Mouse (Mus musculus) spleen, adult 2 months (tissue): Measurements from ENCODE around the gene Cyp2w1. TPM values are rescaled to one million over a fixed set of nuclear protein-coding genes. Genes with fewer than 3 reads are reported as not detected.

Source experiments
- DNase-seq, 2 experiments: peaks; one replicate each; pipeline versions ENCODE4 v3.0.0 to v3.0.0-alpha.2; 2012 to 2021; ENCODE audit warnings: low spot score in 2 of 2, low read depth in 1 of 2
- H3K27ac ChIP-seq: fragments of 200-500 bp; 2 replicates; pipeline ENCODE4 v1.5.1; 2012; ENCODE audit warnings: low read length, inconsistent platforms; ENCODE audit not compliant: insufficient read depth
- H3K27me3 ChIP-seq: fragments of 200-500 bp; 2 replicates; pipeline ENCODE4 v1.6.1; 2012; ENCODE audit warnings: mild to moderate bottlenecking, moderate library complexity, low read length, inconsistent platforms; ENCODE audit not compliant: control insufficient read depth, insufficient read depth
- H3K36me3 ChIP-seq: fragments of 200-500 bp; 2 replicates; pipeline ENCODE4 v1.6.1; 2012; ENCODE audit warnings: mild to moderate bottlenecking, low read length, inconsistent platforms; ENCODE audit not compliant: control insufficient read depth, insufficient read depth
- H3K4me1 ChIP-seq: fragments of 200-500 bp; 2 replicates; pipeline ENCODE4 v1.6.1; 2011; ENCODE audit warnings: inconsistent platforms; ENCODE audit not compliant: control insufficient read depth, insufficient read depth, insufficient read length
- H3K4me3 ChIP-seq: fragments of 200-500 bp; 2 replicates; pipeline ENCODE4 v1.5.1; 2011; ENCODE audit warnings: mild to moderate bottlenecking, inconsistent platforms; ENCODE audit not compliant: insufficient read depth, insufficient read length; ENCODE audit errors: extremely low read depth
- CTCF ChIP-seq: fragments of 200-500 bp; IDR thresholded peaks from 2 replicates; pipeline ENCODE4 v1.5.1; 2011; ENCODE audit warnings: mild to moderate bottlenecking, inconsistent platforms; ENCODE audit not compliant: insufficient read depth, insufficient read length, insufficient replicate concordance; ENCODE audit errors: extremely low read depth
- POLR2A ChIP-seq: fragments of 200-500 bp; IDR thresholded peaks from 2 replicates; pipeline ENCODE4 v1.6.1; 2011; ENCODE audit warnings: low read depth, low read length, inconsistent platforms
- WGBS: fragments of 180-500 bp; shearing (Covaris S2); methylation state at CpG from one replicate; pipeline ENCODE4 v1.1.7; 2018; 5-methylcytosine and 5-hydroxymethylcytosine counted together
- polyA plus RNA-seq: library from polyadenylated mRNA; depleted of rRNA; stranded (reverse); fragments of >200 nt; gene quantifications from 2 replicates; pipeline ENCODE4 v1.2.3, GENCODE M21; 2012

The Cyp2w1 gene
- polyA plus RNA-seq, 1 experiment, result not detected

DNA sequence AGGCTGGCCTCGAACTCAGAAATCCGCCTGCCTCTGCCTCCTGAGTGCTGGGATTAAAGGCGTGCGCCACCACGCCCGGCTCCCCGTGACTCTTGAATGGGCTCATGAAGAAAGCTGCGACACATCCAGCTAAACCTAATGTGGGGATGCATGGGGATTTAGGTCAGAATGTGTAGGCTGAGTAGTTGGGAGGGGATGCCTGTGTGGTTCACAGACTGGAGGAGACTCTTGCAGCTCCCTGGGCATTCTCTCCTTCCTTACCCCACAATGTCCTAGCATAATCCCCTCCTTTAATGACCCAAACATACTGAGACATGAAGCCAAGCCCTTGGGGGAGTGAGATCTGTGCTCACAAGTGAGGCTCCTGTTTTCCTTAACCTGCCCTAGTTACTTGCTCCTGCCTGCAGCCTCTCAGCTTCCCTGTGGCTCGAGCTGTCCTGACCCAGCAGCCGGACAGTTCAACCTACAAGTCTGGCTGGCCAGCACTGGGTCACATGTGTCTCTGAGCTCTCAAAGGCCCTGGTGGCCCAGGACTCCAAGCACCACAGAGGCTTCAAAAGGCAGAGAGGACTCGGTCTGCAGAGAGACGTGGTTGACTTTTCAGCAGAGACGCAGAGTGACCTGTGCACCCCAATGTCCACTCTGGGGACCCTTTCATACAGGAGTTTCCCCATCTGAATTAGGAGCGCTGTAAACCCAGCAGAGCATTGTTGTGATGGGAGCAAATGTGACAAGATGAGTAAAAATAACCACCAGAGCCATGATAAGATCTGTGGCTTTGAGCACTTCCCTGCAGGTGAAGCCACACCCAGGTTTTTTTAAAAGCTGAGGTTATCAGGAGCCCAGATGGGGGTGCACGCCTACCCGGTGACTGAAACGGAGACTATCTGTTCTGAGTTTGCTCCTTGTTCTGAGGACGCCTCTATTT lies 29.4 kb downstream of the Cyp2w1 start:
- Histone ChIP-seq H3K4me1 (peaks cover 40% of the 10 kb centered on the region; the same call in 1 of the 2 replicates), H3K36me3 (peaks cover 3% of the 10 kb centered on the region; the same call in 1 of the 2 replicates), H3K27ac (peak overlapping the region; percentile 84), H3K27me3 (no peaks in the 10 kb centered on the region), H3K4me3 (peak overlapping the region; percentile 58)
- TF ChIP-seq CTCF (no peak), POLR2A (peak; percentile 27)
- DNase-seq, result peak; percentile 58 to 72
- WGBS, result 28% methylated on average over 18 of the region's 18 CpGs

DNA sequence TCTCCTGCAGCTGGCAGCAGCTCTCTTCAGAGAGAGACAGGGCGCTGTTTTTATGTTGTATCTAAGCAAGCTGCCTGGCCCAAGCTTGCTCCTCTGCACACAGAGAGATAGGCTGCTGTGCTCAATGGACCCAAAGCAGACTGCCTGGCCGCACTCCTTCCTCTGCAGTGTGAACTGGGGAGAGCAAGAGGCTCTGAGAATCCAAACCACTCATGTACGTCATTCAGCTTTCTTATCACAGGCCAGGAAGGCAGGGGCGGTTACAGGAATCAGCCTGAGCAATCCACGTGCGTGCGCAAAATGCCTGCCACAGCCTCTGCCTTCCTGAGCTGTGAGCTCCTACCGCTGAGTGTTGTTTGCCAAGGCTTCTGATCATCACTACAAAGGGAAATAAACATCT lies 30.3 kb downstream of the Cyp2w1 start:
- WGBS, result 8% methylated on average over 8 of the region's 8 CpGs
- H3K36me3 ChIP-seq, result peaks cover 3% of the 10 kb centered on the region; the same call in 1 of the 2 replicates
- H3K4me1 ChIP-seq, result peaks cover 38% of the 10 kb centered on the region; the same call in 1 of the 2 replicates

DNA sequence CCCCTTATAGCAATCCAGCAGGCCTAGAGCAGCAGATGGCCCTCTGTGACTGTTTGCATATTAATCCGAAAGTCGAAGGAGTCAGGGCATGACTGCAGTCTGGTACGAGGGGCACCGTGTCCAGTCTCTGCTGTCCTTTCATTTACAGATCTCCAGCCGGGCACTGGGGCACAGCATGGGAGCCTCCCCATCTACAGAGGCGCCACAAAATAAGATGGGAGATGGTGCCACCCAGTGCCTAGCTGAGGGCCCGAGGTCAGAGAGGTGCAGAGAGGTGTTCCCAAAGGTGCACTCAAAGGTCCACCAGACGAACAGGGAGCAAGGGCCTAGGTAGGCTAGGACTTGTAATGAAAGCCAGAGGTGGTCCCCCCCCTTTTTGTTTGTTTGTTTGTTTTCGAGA lies 30.8 kb downstream of the Cyp2w1 start:
- peak overlapping the region; percentile 6; the same call in 1 of the 2 replicates for H3K4me3 ChIP-seq
- H3K27ac ChIP-seq, result peak overlapping the region; percentile 84
- TF ChIP-seq CTCF (no peak), POLR2A (no peak)
- H3K36me3 ChIP-seq, result peaks cover 5% of the 10 kb centered on the region; the same call in 1 of the 2 replicates
- no peak for DNase-seq
- H3K27me3 ChIP-seq, result no peaks in the 10 kb centered on the region
- WGBS, result 55% methylated on average over 9 of the region's 9 CpGs
- peaks cover 38% of the 10 kb centered on the region; the same call in 1 of the 2 replicates for H3K4me1 ChIP-seq

More for the DNA sequence above, 30.3 kb downstream of the Cyp2w1 start:
- TF ChIP-seq POLR2A, result peak; percentile 45; the same call in 1 of the 2 replicates
- no peak for TF ChIP-seq CTCF
- Histone ChIP-seq H3K4me3 (peak overlapping the region; percentile 58; the same call in 1 of the 2 replicates), H3K27ac (peak overlapping the region; percentile 84), H3K27me3 (no peaks in the 10 kb centered on the region)
- peak; percentile 44 to 65 for DNase-seq

DNA sequence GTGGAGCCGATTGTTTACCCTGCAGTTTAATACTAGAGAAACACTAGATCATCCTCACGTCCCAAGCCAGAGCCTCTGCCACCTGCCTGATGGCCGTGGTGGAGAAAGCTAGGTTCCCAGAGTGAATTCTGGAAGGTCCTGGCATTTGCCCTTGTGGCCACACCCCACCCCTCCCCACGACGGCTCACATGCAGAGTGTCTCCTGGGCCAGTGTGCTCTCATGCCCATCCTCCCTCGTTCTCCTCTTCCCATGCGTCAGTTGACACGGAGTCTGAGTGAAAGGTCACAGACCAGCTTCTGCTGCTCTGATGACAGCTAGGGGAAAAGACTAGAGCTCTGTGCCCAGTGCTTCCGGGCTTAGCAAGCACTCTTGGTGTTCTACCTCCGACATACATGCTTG lies 32.1 kb downstream of the Cyp2w1 start:
- peaks cover 39% of the 10 kb centered on the region for H3K4me1 ChIP-seq
- WGBS, result 77% methylated on average over 10 of the region's 10 CpGs

DNA sequence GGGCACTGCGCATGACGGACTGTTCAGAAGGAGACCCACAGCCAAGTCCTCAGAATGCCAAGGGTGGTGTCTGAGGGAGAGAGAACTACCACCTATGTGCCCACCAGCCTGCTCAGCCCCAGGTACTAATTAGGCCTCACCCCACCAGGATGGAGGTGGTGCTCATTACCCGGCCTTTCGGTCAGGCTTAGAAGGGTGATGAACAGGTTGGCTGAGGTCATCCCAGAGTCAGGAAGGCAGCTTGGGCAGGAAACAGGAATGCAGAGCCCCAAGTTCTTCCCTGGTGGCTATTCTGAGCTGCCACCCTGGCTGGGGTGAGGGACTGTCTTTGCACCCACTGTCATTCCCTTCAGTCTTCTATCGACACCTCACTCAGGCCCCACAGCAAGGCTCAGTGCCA lies 33.6 kb downstream of the Cyp2w1 start:
- Histone ChIP-seq H3K4me3 (no peak overlapping the region), H3K4me1 (peaks cover 41% of the 10 kb centered on the region), H3K36me3 (peaks cover 11% of the 10 kb centered on the region; the same call in 1 of the 2 replicates), H3K27me3 (no peaks in the 10 kb centered on the region), H3K27ac (no peak overlapping the region; the same call in 1 of the 2 replicates)
- TF ChIP-seq POLR2A (no peak), CTCF (no peak)
- DNase-seq, result no peak
- 91% methylated on average over 5 of the region's 5 CpGs for WGBS

More for the DNA sequence above, 32.1 kb downstream of the Cyp2w1 start:
- Histone ChIP-seq H3K27me3 (no peaks in the 10 kb centered on the region), H3K27ac (peak overlapping the region; percentile 36; the same call in 1 of the 2 replicates), H3K4me3 (no peak overlapping the region), H3K36me3 (peaks cover 11% of the 10 kb centered on the region; the same call in 1 of the 2 replicates)
- TF ChIP-seq POLR2A (no peak), CTCF (no peak)
- no peak for DNase-seq

DNA sequence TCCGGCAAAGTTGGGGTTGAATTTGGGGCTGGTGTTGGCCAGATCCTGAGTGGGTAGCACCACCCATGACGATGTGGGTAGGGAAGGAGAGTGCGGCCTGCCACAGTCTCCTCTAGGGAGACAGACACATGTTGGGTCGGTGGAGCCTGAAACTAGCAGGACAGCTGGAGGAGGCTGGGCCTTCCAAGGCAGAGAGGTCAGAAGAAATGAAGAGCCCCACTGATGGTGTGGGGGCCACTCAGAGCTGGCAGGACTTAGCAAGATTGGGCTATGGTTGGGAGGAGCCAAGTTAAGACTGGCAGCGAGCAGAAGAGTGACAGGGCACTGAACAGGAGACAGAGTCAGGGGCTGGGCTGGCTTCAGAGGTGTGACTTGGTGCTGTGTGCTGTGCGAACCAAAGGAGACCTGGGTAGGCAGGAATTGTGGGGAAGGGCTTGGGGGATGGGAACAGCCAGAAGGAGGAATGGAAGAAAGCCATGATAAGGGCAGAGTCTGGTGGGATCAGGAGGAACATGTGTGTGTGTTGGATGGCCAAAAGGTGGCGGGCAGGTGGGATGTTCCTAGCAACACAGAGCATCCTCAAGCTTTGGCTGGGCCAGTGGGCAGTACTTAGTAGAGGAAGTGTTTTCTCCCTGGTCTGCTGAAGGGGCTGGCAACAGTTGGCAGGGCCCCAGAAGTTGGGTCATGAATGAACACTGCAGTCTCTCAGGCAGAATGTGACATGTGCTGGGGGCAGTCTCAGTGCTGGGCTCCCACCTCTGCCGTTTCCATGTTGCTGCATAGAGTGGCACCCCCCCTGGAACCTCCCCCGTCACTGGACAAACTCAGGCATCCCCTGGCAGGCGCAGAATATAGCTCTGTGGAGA lies 35.1 kb downstream of the Cyp2w1 start:
- H3K27ac ChIP-seq, result peak overlapping the region; percentile 44
- peaks cover 39% of the 10 kb centered on the region for H3K4me1 ChIP-seq
- H3K36me3 ChIP-seq, result peaks cover 16% of the 10 kb centered on the region; the same call in 1 of the 2 replicates
- WGBS, result 73% methylated on average over 10 of the region's 10 CpGs
- no peaks in the 10 kb centered on the region for H3K27me3 ChIP-seq
- H3K4me3 ChIP-seq, result no peak overlapping the region
- no peak for DNase-seq
- no peak for TF ChIP-seq CTCF
- TF ChIP-seq POLR2A, result no peak
